Comparison of ENCODE assay signal across 23 mouse cellular contexts in genomic region chr2:178830313-178830712, GRCm38 (mm10).
A peak's percentile ranks its signal among the peaks of the same experiment; 100 is the strongest.
DNase-seq lines count a peak whose midpoint lies in the region; ATAC-seq and TF ChIP-seq lines count a peak whose summit lies in the region.
"Had no signal": no experiment of that assay in that cellular context is flagged by ENCODE, and none has a peak within 500 bp of the region (broad histone marks: within the 10 kb centered on the region; RNA-seq: fewer than 3 reads in every experiment).

No protein-coding gene starts in this region.

- no peaks in the 10 kb centered on the region for H3K27me3 ChIP-seq in forebrain, postnatal 0 days (ENCODE audit: insufficient read depth, low read length)
- H3K27me3 ChIP-seq in forebrain, embryonic 15.5 days, result no peaks in the 10 kb centered on the region
- H3K27me3 ChIP-seq in hindbrain, embryonic 12.5 days, result peaks cover under 1% of the 10 kb centered on the region; the same call in 1 of the 2 replicates
- 0 out of 2 replicates have a peak, but pooled peaks cover 3% of the 10 kb centered on the region for H3K27me3 ChIP-seq in hindbrain, embryonic 13.5 days
- H3K27me3 ChIP-seq in midbrain, embryonic 11.5 days (ENCODE audit: control insufficient read depth, insufficient read depth, low read length), result no peaks in the 10 kb centered on the region
- no peaks in the 10 kb centered on the region for H3K27me3 ChIP-seq in midbrain, embryonic 13.5 days
- H3K27me3 ChIP-seq: embryonic facial prominence, embryonic 15.5 days; intestine, embryonic 15.5 days had no signal

- no peak for DNase-seq in forebrain, postnatal 0 days
- no peak for DNase-seq in midbrain, embryonic 11.5 days (ENCODE audit: low spot score, missing footprints)
- DNase-seq: adrenal gland, adult 2 months; adrenal gland, postnatal 14 days; cerebellum, adult 11-12 months; cerebellum, adult 9-11 months; cerebellum, postnatal 25 days; gastrocnemius, postnatal 10 days; gastrocnemius, postnatal 36 days; heart, postnatal 10 days; heart, postnatal 36 days; kidney, adult 11 months; kidney, adult 9 months had no signal

- H3K27ac ChIP-seq in forebrain, postnatal 0 days (ENCODE audit: low read depth, low read length), result no peak overlapping the region
- H3K27ac ChIP-seq in forebrain, embryonic 15.5 days (replicated peaks), result no peak overlapping the region
- H3K27ac ChIP-seq in hindbrain, embryonic 12.5 days, result no peak overlapping the region
- no peak overlapping the region for H3K27ac ChIP-seq in hindbrain, embryonic 13.5 days
- H3K27ac ChIP-seq in midbrain, embryonic 11.5 days (ENCODE audit: low read depth, low read length), result no peak overlapping the region
- H3K27ac ChIP-seq in midbrain, embryonic 13.5 days, result no peak overlapping the region
- H3K27ac ChIP-seq: embryonic facial prominence, embryonic 12.5 days; embryonic facial prominence, embryonic 15.5 days; intestine, embryonic 15.5 days had no signal

- no peak for TF ChIP-seq CTCF in forebrain, postnatal 0 days (IDR thresholded peaks at IDR 0.05; ENCODE audit: low read depth)

- 0 out of 2 replicates have a peak, but pooled peaks have one; percentile 20 for ATAC-seq in forebrain, postnatal 0 days
- no peak for ATAC-seq in forebrain, embryonic 15.5 days (replicated peaks)
- 0 out of 2 replicates have a peak, but pooled peaks have one; percentile 6 for ATAC-seq in hindbrain, embryonic 12.5 days (ENCODE audit: low FRiP score)
- ATAC-seq in hindbrain, embryonic 13.5 days (ENCODE audit: low FRiP score), result no peak
- 0 out of 2 replicates have a peak, but pooled peaks have one; percentile 22 for ATAC-seq in midbrain, embryonic 11.5 days (ENCODE audit: low FRiP score)
- no peak for ATAC-seq in midbrain, embryonic 13.5 days
- ATAC-seq: CD4-positive, CD25-positive, alpha-beta regulatory T cell, adult 4 months; forebrain, embryonic 14.5 days; intestine, embryonic 15.5 days had no signal

- no peaks in the 10 kb centered on the region for H3K36me3 ChIP-seq in forebrain, postnatal 0 days (ENCODE audit: insufficient read depth)
- H3K36me3 ChIP-seq in forebrain, embryonic 15.5 days, result no peaks in the 10 kb centered on the region
- H3K36me3 ChIP-seq in hindbrain, embryonic 12.5 days, result no peaks in the 10 kb centered on the region
- H3K36me3 ChIP-seq in hindbrain, embryonic 13.5 days, result no peaks in the 10 kb centered on the region
- no peaks in the 10 kb centered on the region for H3K36me3 ChIP-seq in midbrain, embryonic 11.5 days (ENCODE audit: control insufficient read depth, insufficient read depth, low read length)
- H3K36me3 ChIP-seq in midbrain, embryonic 13.5 days, result no peaks in the 10 kb centered on the region
- H3K36me3 ChIP-seq: embryonic facial prominence, embryonic 12.5 days; embryonic facial prominence, embryonic 15.5 days; intestine, embryonic 15.5 days had no signal

- H3K9ac ChIP-seq in forebrain, postnatal 0 days, result no peak overlapping the region
- H3K9ac ChIP-seq in forebrain, embryonic 15.5 days (replicated peaks), result no peak overlapping the region
- no peak overlapping the region for H3K9ac ChIP-seq in hindbrain, embryonic 12.5 days
- no peak overlapping the region for H3K9ac ChIP-seq in hindbrain, embryonic 13.5 days
- H3K9ac ChIP-seq in midbrain, embryonic 11.5 days (ENCODE audit: low read length), result no peak overlapping the region
- H3K9ac ChIP-seq in midbrain, embryonic 13.5 days (replicated peaks), result no peak overlapping the region
- H3K9ac ChIP-seq: embryonic facial prominence, embryonic 12.5 days; embryonic facial prominence, embryonic 15.5 days; intestine, embryonic 15.5 days had no signal

- no peak overlapping the region for H3K4me3 ChIP-seq in forebrain, postnatal 0 days (ENCODE audit: low read depth, low read length)
- H3K4me3 ChIP-seq in forebrain, embryonic 15.5 days, result no peak overlapping the region
- H3K4me3 ChIP-seq in hindbrain, embryonic 12.5 days, result no peak overlapping the region
- H3K4me3 ChIP-seq in hindbrain, embryonic 13.5 days, result no peak overlapping the region
- no peak overlapping the region for H3K4me3 ChIP-seq in midbrain, embryonic 11.5 days (ENCODE audit: low read depth, low read length)
- no peak overlapping the region for H3K4me3 ChIP-seq in midbrain, embryonic 13.5 days (replicated peaks)
- H3K4me3 ChIP-seq: embryonic facial prominence, embryonic 12.5 days; embryonic facial prominence, embryonic 15.5 days; intestine, embryonic 15.5 days had no signal

- H3K9me3 ChIP-seq in forebrain, postnatal 0 days (ENCODE audit: low read length), result no peaks in the 10 kb centered on the region
- H3K9me3 ChIP-seq in forebrain, embryonic 15.5 days, result no peaks in the 10 kb centered on the region
- no peaks in the 10 kb centered on the region for H3K9me3 ChIP-seq in hindbrain, embryonic 12.5 days (replicated peaks)
- peaks cover 1% of the 10 kb centered on the region; the same call in 1 of the 2 replicates for H3K9me3 ChIP-seq in hindbrain, embryonic 13.5 days
- H3K9me3 ChIP-seq in midbrain, embryonic 11.5 days (ENCODE audit: control insufficient read depth, low read length), result no peaks in the 10 kb centered on the region
- H3K9me3 ChIP-seq in midbrain, embryonic 13.5 days, result no peaks in the 10 kb centered on the region
- H3K9me3 ChIP-seq: embryonic facial prominence, embryonic 12.5 days; embryonic facial prominence, embryonic 15.5 days; intestine, embryonic 15.5 days had no signal

- H3K4me2 ChIP-seq in forebrain, postnatal 0 days (ENCODE audit: low read depth), result no peak overlapping the region
- H3K4me2 ChIP-seq in forebrain, embryonic 15.5 days (replicated peaks), result no peak overlapping the region
- no peak overlapping the region for H3K4me2 ChIP-seq in hindbrain, embryonic 12.5 days (replicated peaks)
- no peak overlapping the region for H3K4me2 ChIP-seq in hindbrain, embryonic 13.5 days
- no peak overlapping the region for H3K4me2 ChIP-seq in midbrain, embryonic 11.5 days
- H3K4me2 ChIP-seq in midbrain, embryonic 13.5 days (replicated peaks), result no peak overlapping the region
- H3K4me2 ChIP-seq: embryonic facial prominence, embryonic 12.5 days; embryonic facial prominence, embryonic 15.5 days; heart, embryonic 11.5 days; intestine, embryonic 15.5 days had no signal

- 85% methylated on average over 3 of the region's 3 CpGs for WGBS in forebrain, postnatal 0 days
- 70% methylated on average over 3 of the region's 3 CpGs for WGBS in forebrain, embryonic 15.5 days
- WGBS in hindbrain, embryonic 12.5 days, result 79% methylated on average over 3 of the region's 3 CpGs
- WGBS in hindbrain, embryonic 13.5 days, result 75% methylated on average over 3 of the region's 3 CpGs
- 90% methylated on average over 3 of the region's 3 CpGs for WGBS in midbrain, embryonic 11.5 days
- WGBS in midbrain, embryonic 13.5 days, result 81% methylated on average over 3 of the region's 3 CpGs

- H3K4me1 ChIP-seq in forebrain, postnatal 0 days (ENCODE audit: insufficient read depth), result peaks cover 7% of the 10 kb centered on the region; the same call in 1 of the 2 replicates
- peaks cover 28% of the 10 kb centered on the region for H3K4me1 ChIP-seq in forebrain, embryonic 15.5 days
- no peaks in the 10 kb centered on the region for H3K4me1 ChIP-seq in hindbrain, embryonic 12.5 days
- H3K4me1 ChIP-seq in hindbrain, embryonic 13.5 days (replicated peaks), result 0 out of 2 replicates have a peak, but pooled peaks cover 7% of the 10 kb centered on the region
- H3K4me1 ChIP-seq in midbrain, embryonic 11.5 days (ENCODE audit: control insufficient read depth, insufficient read depth, low read length), result no peaks in the 10 kb centered on the region
- H3K4me1 ChIP-seq in midbrain, embryonic 13.5 days (replicated peaks), result peaks cover 2% of the 10 kb centered on the region; the same call in 1 of the 2 replicates
- H3K4me1 ChIP-seq: embryonic facial prominence, embryonic 12.5 days; embryonic facial prominence, embryonic 15.5 days; intestine, embryonic 15.5 days had no signal

Comparison
In these comparisons a context has a peak if more than half of its experiments do, and no peak if none do; other contexts are left out.
1. ATAC-seq: peak in forebrain, postnatal 0 days (single experiment), hindbrain, embryonic 12.5 days (single experiment) and midbrain, embryonic 11.5 days (single experiment); none in forebrain, embryonic 15.5 days (single experiment), hindbrain, embryonic 13.5 days (single experiment) and midbrain, embryonic 13.5 days (single experiment).